Mouse (Mus musculus) MEL (cell line): ENCODE measurements around the gene Angptl3. TPM values are rescaled to one million over a fixed set of nuclear protein-coding genes. Genes with fewer than 3 reads are reported as not detected.

ENCODE experiments used
- DNase-seq: peaks from one replicate; pipeline ENCODE4 v3.0.0; 2011; ENCODE audit warnings: low read depth, low spot score
- H3K27ac ChIP-seq: 2 replicates; pipeline ENCODE4 v1.5.1; 2012; ENCODE audit warnings: low read depth, mild to moderate bottlenecking, control low read depth, low read length, moderate library complexity; ENCODE audit not compliant: control insufficient read depth
- H3K27me3 ChIP-seq, 2 experiments: fragments of 150-350 bp in 1 of 2; sonication (generic) in 1 of 2; 2 replicates each; pipeline ENCODE4 v1.6.1; 2012; ENCODE audit warnings: low read length in 2 of 2, mild to moderate bottlenecking in 2 of 2, improper control_type of control experiment in 1 of 2, moderate library complexity in 1 of 2; ENCODE audit not compliant: insufficient read depth in 2 of 2, control insufficient read depth in 1 of 2
- H3K36me3 ChIP-seq, 2 experiments: 2 replicates each; pipeline ENCODE4 v1.6.1; 2012 to 2014; ENCODE audit warnings: low read length in 2 of 2, improper control_type of control experiment in 1 of 2, inconsistent platforms in 1 of 2, mild to moderate bottlenecking in 1 of 2; ENCODE audit not compliant: insufficient read depth in 2 of 2, control insufficient read depth in 1 of 2
- H3K4me1 ChIP-seq, 2 experiments: fragments of 150-350 bp in 1 of 2; sonication (generic) in 1 of 2; 2 replicates each; pipeline ENCODE4 v1.6.1; 2012; ENCODE audit warnings: low read length in 2 of 2, improper control_type of control experiment in 1 of 2, mild to moderate bottlenecking in 1 of 2; ENCODE audit not compliant: insufficient read depth in 2 of 2, control insufficient read depth in 1 of 2
- H3K4me3 ChIP-seq, 2 experiments: fragments of 150-350 bp in 1 of 2; sonication (generic) in 1 of 2; 2 replicates each; pipeline ENCODE4 v1.5.1; 2012; ENCODE audit warnings: low read depth in 2 of 2, low read length in 2 of 2, mild to moderate bottlenecking in 2 of 2, moderate library complexity in 2 of 2, control low read depth in 1 of 2, improper control_type of control experiment in 1 of 2; ENCODE audit not compliant: control insufficient read depth in 1 of 2, insufficient read depth in 1 of 2
- H3K79me2 ChIP-seq: 2 replicates; pipeline ENCODE4 v1.6.1; 2012; ENCODE audit warnings: mild to moderate bottlenecking, low read length, moderate library complexity; ENCODE audit not compliant: control insufficient read depth, poor library complexity, insufficient read depth
- H3K9ac ChIP-seq: 2 replicates; pipeline ENCODE4 v1.6.1; 2012; ENCODE audit warnings: low read depth, mild to moderate bottlenecking, control low read depth, low read length, moderate library complexity; ENCODE audit not compliant: control insufficient read depth, poor library complexity, severe bottlenecking
- H3K9me3 ChIP-seq: fragments of 150-350 bp; sonication (generic); replicated peaks from 2 replicates; pipeline ENCODE4 v1.6.1; 2012; ENCODE audit warnings: mild to moderate bottlenecking, low read length, improper control_type of control experiment, moderate library complexity; ENCODE audit not compliant: insufficient read depth
- CHD2 ChIP-seq: IDR thresholded peaks from 2 replicates; pipeline ENCODE4 v1.6.1; 2011; ENCODE audit warnings: low read length, improper control_type of control experiment
- GABPA ChIP-seq: IDR thresholded peaks from 2 replicates; pipeline ENCODE4 v1.6.1; 2012; ENCODE audit warnings: low read depth, mild to moderate bottlenecking, inconsistent platforms, low read length, improper control_type of control experiment, moderate library complexity
- JUND ChIP-seq: IDR thresholded peaks from 2 replicates; pipeline ENCODE4 v1.6.1; 2011; ENCODE audit warnings: low read depth, mild to moderate bottlenecking, improper control_type of control experiment, low read length
- KAT2A ChIP-seq: conservative IDR thresholded peaks from 2 replicates; pipeline ENCODE4 v1.6.1; 2012; ENCODE audit warnings: low read depth, low read length, improper control_type of control experiment, inconsistent platforms
- MAFK ChIP-seq: IDR thresholded peaks from 2 replicates; pipeline ENCODE4 v1.6.1; 2011; ENCODE audit warnings: low read depth, mild to moderate bottlenecking, low read length, improper control_type of control experiment, borderline replicate concordance
- SIN3A ChIP-seq: IDR thresholded peaks from 2 replicates; pipeline ENCODE4 v1.6.1; 2012; ENCODE audit warnings: low read length, improper control_type of control experiment, inconsistent platforms
- SMC3 ChIP-seq: IDR thresholded peaks from 2 replicates; pipeline ENCODE4 v1.6.1; 2011; ENCODE audit warnings: low read depth, low read length, improper control_type of control experiment
- USF1 ChIP-seq: IDR thresholded peaks from 2 replicates; pipeline ENCODE4 v1.6.1; 2014; ENCODE audit warnings: low read depth, mild to moderate bottlenecking, inconsistent platforms, low read length, improper control_type of control experiment, moderate library complexity
- ZNF384 ChIP-seq: IDR thresholded peaks from 2 replicates; pipeline ENCODE4 v1.6.1; 2012; ENCODE audit warnings: low read depth, mild to moderate bottlenecking, inconsistent platforms, low read length, improper control_type of control experiment
- polyA plus RNA-seq, 2 experiments: library from polyadenylated mRNA; stranded (reverse) in 1 of 2; unstranded in 1 of 2; fragments of >175 nt in 1 of 2; fragments of >200 nt in 1 of 2; gene quantifications; 2 replicates each; pipeline versions ENCODE4 v1.2.1 to v1.2.4; 2012; ENCODE audit warnings: low replicate concordance in 2 of 2, low read depth in 1 of 2; ENCODE audit not compliant: insufficient read length in 2 of 2, insufficient read depth in 1 of 2, missing spikeins in 1 of 2
- total RNA-seq: library from RNA; depleted of rRNA; stranded (reverse); fragments of 300-350 nt; gene quantifications from 2 replicates; pipeline ENCODE4 v1.2.3, GENCODE M21; 2012; rRNA removed

Gene Angptl3
- total and polyA plus RNA-seq, 3 experiments: 0.04 to 0.12 TPM; not detected in 1

DNA sequence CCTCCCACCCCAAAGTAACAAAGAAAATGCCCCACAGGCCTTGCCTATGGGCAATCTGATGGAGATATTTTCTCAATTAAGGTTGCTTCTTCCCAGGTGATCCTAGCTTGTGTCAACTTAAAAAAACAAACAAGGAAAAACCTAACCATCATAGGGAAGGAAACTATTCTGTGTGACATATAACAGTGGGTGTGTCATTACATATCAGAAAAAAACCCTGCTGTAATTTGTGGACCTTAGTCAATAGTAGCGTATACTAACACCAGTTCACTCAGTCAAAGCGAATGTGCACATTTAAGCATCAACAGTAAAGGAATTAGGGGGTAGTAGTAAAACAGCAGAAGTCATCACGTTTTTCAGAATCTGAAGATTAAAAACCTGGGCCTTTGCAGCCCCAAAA, 61.0 kb downstream of the Angptl3 start:
- Histone ChIP-seq H3K4me1 (peaks cover 20 to 35% of the 10 kb centered on the region in 2 experiments), H3K36me3 (peaks cover 0 to 32% of the 10 kb centered on the region in 2 experiments; a peak in 2 of 4 replicates), H3K27me3 (no peaks in the 10 kb centered on the region), H3K79me2 (no peaks in the 10 kb centered on the region), H3K9ac (no peak overlapping the region), H3K4me3 (no peak overlapping the region), H3K27ac (peak overlapping the region; percentile 49; the same call in 1 of the 2 replicates), H3K9me3 (no peaks in the 10 kb centered on the region)
- DNase-seq: no peak
- TF ChIP-seq SIN3A (no peak), KAT2A (no peak), GABPA (no peak), ZNF384 (no peak), JUND (no peak), CHD2 (no peak), MAFK (no peak), USF1 (no peak), SMC3 (no peak)

Other genes with a start within 250 kb of the Angptl3 start
- gene Kank4, start 213.4 kb upstream of the Angptl3 start, total RNA-seq: not detected in 2 replicates
- gene Kank4, start 213.4 kb upstream of the Angptl3 start, polyA plus RNA-seq: not detected
- not detected in 2 replicates for gene I0C0044D17Rik, start 207.1 kb upstream of the Angptl3 start, total RNA-seq
- not detected for gene I0C0044D17Rik, start 207.1 kb upstream of the Angptl3 start, polyA plus RNA-seq
- 68.6 and 70.1 TPM in 2 replicates for gene Usp1, start 107.1 kb upstream of the Angptl3 start, total RNA-seq
- 100 to 1,000 TPM in 1 of 2 experiments, not detected in 1; 128 TPM for gene Usp1, start 107.1 kb upstream of the Angptl3 start, polyA plus RNA-seq
- 19.8 and 21.0 TPM in 2 replicates for gene Dock7, start 90.0 kb downstream of the Angptl3 start, total RNA-seq
- 10 to 100 TPM in 1 of 2 experiments, not detected in 1; 19.5 TPM for gene Dock7, start 90.0 kb downstream of the Angptl3 start, polyA plus RNA-seq
- 1.2 and 1.9 TPM in 2 replicates for gene Atg4c, start 163.0 kb downstream of the Angptl3 start, total RNA-seq
- gene Atg4c, start 163.0 kb downstream of the Angptl3 start, polyA plus RNA-seq: 1 to 10 TPM in 1 of 2 experiments, not detected in 1; 2.3 TPM